Mouse (Mus musculus) limb, embryonic 13.5 days (tissue): ENCODE results near the gene Scamp4. TPM values are rescaled to one million over a fixed set of nuclear protein-coding genes. Genes with fewer than 3 reads are reported as not detected.

ENCODE experiments used
- ATAC-seq: fragments of 200-750 bp; cut with Nextera tagmentation; 2 replicates; pipeline ENCODE4 v1.8.0; 2017; ENCODE audit warnings: low read depth, moderate number of reproducible peaks, moderate TSS enrichment; ENCODE audit not compliant: low FRiP score
- H3K27ac ChIP-seq: fragments of 300-500 bp; sonication (generic); 2 replicates; pipeline ENCODE4 v1.5.1; 2015; ENCODE audit warnings: inconsistent platforms, mild to moderate bottlenecking, moderate library complexity
- H3K27me3 ChIP-seq: fragments of 300-500 bp; sonication (generic); 2 replicates; pipeline ENCODE4 v1.6.1; 2015; ENCODE audit warnings: mild to moderate bottlenecking, inconsistent platforms
- H3K36me3 ChIP-seq: fragments of 300-500 bp; sonication (generic); 2 replicates; pipeline ENCODE4 v1.6.1; 2015; ENCODE audit warnings: inconsistent platforms, mild to moderate bottlenecking, moderate library complexity
- H3K4me1 ChIP-seq: fragments of 300-500 bp; sonication (generic); 2 replicates; pipeline ENCODE4 v1.6.1; 2015; ENCODE audit warnings: inconsistent platforms
- H3K4me2 ChIP-seq: fragments of 300-500 bp; sonication (generic); replicated peaks from 2 replicates; pipeline ENCODE4 v1.6.1; 2015; ENCODE audit warnings: inconsistent platforms, mild to moderate bottlenecking, moderate library complexity
- H3K4me3 ChIP-seq: fragments of 300-500 bp; sonication (generic); 2 replicates; pipeline ENCODE4 v1.5.1; 2015; ENCODE audit warnings: moderate library complexity, mild to moderate bottlenecking, inconsistent platforms
- H3K9ac ChIP-seq: fragments of 300-500 bp; sonication (generic); 2 replicates; pipeline ENCODE4 v1.6.1; 2015; ENCODE audit warnings: mild to moderate bottlenecking, inconsistent platforms
- H3K9me3 ChIP-seq: fragments of 300-500 bp; sonication (generic); 2 replicates; pipeline ENCODE4 v1.6.1; 2016; ENCODE audit warnings: inconsistent platforms
- WGBS: fragments of 180-500 bp; shearing (Covaris S2); methylation state at CpG from one replicate; pipeline ENCODE4 v1.1.7; 2015; 5-methylcytosine and 5-hydroxymethylcytosine counted together
- microRNA-seq: library from miRNA; unstranded; fragments of <30 nt; microRNA quantifications from one replicate; pipeline ENCODE4, GENCODE M21; 2016
- polyA plus RNA-seq: library from polyadenylated mRNA; unstranded; fragments of >200 nt; fragmentation: Nextera tagmentation; extraction: Ambion mirVana; gene quantifications from 2 replicates; pipeline ENCODE4 v1.2.1, GENCODE M21; 2015

Scamp4 gene
- polyA plus RNA-seq, 1 experiment from 2014 or later: 92.0 TPM

GRCm38 (mm10) chr10:80659213-80659612, 56.5 kb downstream of the Scamp4 start:
- 16% methylated on average over 10 of the region's 10 CpGs for WGBS
- H3K9me3 ChIP-seq: no peaks in the 10 kb centered on the region
- no peak overlapping the region for H3K4me3 ChIP-seq
- H3K27me3 ChIP-seq: no peaks in the 10 kb centered on the region
- no peaks in the 10 kb centered on the region for H3K36me3 ChIP-seq
- no peak for ATAC-seq
- no peak overlapping the region; the same call in 1 of the 2 replicates for H3K27ac ChIP-seq
- H3K4me1 ChIP-seq: peaks cover 38% of the 10 kb centered on the region
- peak overlapping the region; percentile 38 for H3K4me2 ChIP-seq
- H3K9ac ChIP-seq: no peak overlapping the region

- peaks cover 8% of the 10 kb centered on the region for H3K36me3 ChIP-seq
- H3K4me2 ChIP-seq: no peak overlapping the region
- H3K9me3 ChIP-seq: no peaks in the 10 kb centered on the region
- no peaks in the 10 kb centered on the region for H3K27me3 ChIP-seq
- H3K4me1 ChIP-seq: peaks cover 42% of the 10 kb centered on the region
- no peak for ATAC-seq
- no peak overlapping the region for H3K27ac ChIP-seq
- H3K4me3 ChIP-seq: no peak overlapping the region
- WGBS: 37% methylated on average over 5 of the region's 5 CpGs
- no peak overlapping the region for H3K9ac ChIP-seq
These were observed 58.5 kb downstream of the Scamp4 start for GRCm38 (mm10) chr10:80661149-80661548.

GRCm38 (mm10) chr10:80663485-80664196, 61.0 kb downstream of the Scamp4 start:
- Histone ChIP-seq H3K4me3 (no peak overlapping the region), H3K27ac (peak overlapping the region; percentile 79; the same call in 1 of the 2 replicates), H3K4me2 (no peak overlapping the region), H3K9ac (no peak overlapping the region), H3K9me3 (no peaks in the 10 kb centered on the region), H3K4me1 (peaks cover 33% of the 10 kb centered on the region), H3K36me3 (peaks cover 33% of the 10 kb centered on the region), H3K27me3 (no peaks in the 10 kb centered on the region)
- 22% methylated on average over 5 of the region's 5 CpGs for WGBS
- ATAC-seq: no peak

GRCm38 (mm10) chr10:80664197-80665015, 61.7 kb downstream of the Scamp4 start:
- Histone ChIP-seq H3K27me3 (no peaks in the 10 kb centered on the region), H3K27ac (peak overlapping the region; percentile 79), H3K9me3 (no peaks in the 10 kb centered on the region), H3K4me3 (no peak overlapping the region), H3K36me3 (peaks cover 40% of the 10 kb centered on the region), H3K4me1 (peaks cover 33% of the 10 kb centered on the region), H3K4me2 (peak overlapping the region; percentile 46), H3K9ac (peak overlapping the region; percentile 26; the same call in 1 of the 2 replicates)
- peak; percentile 48; the same call in 1 of the 2 replicates for ATAC-seq
- 27% methylated on average over 16 of the region's 16 CpGs for WGBS

- Histone ChIP-seq H3K27ac (peak overlapping the region; percentile 79), H3K4me2 (peak overlapping the region; percentile 46), H3K36me3 (peaks cover 46% of the 10 kb centered on the region), H3K4me3 (no peak overlapping the region), H3K4me1 (peaks cover 33% of the 10 kb centered on the region), H3K9ac (peak overlapping the region; percentile 26), H3K27me3 (no peaks in the 10 kb centered on the region), H3K9me3 (no peaks in the 10 kb centered on the region)
- 18% methylated on average over 10 of the region's 10 CpGs for WGBS
- ATAC-seq: 0 out of 2 replicates have a peak, but pooled peaks have one; percentile 13
These were observed 62.3 kb downstream of the Scamp4 start for GRCm38 (mm10) chr10:80665016-80665380.

Small RNA genes lying within 50 kb of the gene (microRNA-seq; reads per million reads assigned to microRNA genes)
- gene Mir6912: not detected

Other genes starting within 250 kb of the Scamp4 start
- gene Plk5, start 246.4 kb upstream of the Scamp4 start, polyA plus RNA-seq: 1.2 and 2.2 TPM in 2 replicates
- 9.2 and 9.5 TPM in 2 replicates for gene Mex3d, start 215.2 kb upstream of the Scamp4 start, polyA plus RNA-seq
- gene Mbd3, start 203.3 kb upstream of the Scamp4 start, polyA plus RNA-seq: 276 and 288 TPM in 2 replicates
- 443 and 459 TPM in 2 replicates for gene Uqcr11, start 196.0 kb upstream of the Scamp4 start, polyA plus RNA-seq
- gene Tcf3, start 169.2 kb upstream of the Scamp4 start, polyA plus RNA-seq: 153 and 157 TPM in 2 replicates
- not detected in 2 replicates for gene Onecut3, start 108.0 kb upstream of the Scamp4 start, polyA plus RNA-seq
- 0.29 and 0.33 TPM in 2 replicates for gene Atp8b3, start 63.7 kb upstream of the Scamp4 start, polyA plus RNA-seq
- 28.3 and 28.7 TPM in 2 replicates for gene Rexo1, start 41.3 kb upstream of the Scamp4 start, polyA plus RNA-seq
- gene Klf16, start 25.6 kb upstream of the Scamp4 start, polyA plus RNA-seq: 9.3 and 10.0 TPM in 2 replicates
- gene Abhd17a, start 12.5 kb upstream of the Scamp4 start, polyA plus RNA-seq: 80.9 and 83.0 TPM in 2 replicates
- gene Adat3, start within 50 bp of the Scamp4 start, polyA plus RNA-seq: 7.6 and 8.8 TPM in 2 replicates
- gene Gm49322, start 3.1 kb downstream of the Scamp4 start, polyA plus RNA-seq: 3.7 and 5.6 TPM in 2 replicates
- gene Csnk1g2, start 20.0 kb downstream of the Scamp4 start, polyA plus RNA-seq: 148 and 159 TPM in 2 replicates
- gene Btbd2, start 54.2 kb downstream of the Scamp4 start, polyA plus RNA-seq: 77.8 and 83.5 TPM in 2 replicates
- 86.1 and 87.8 TPM in 2 replicates for gene Mknk2, start 75.2 kb downstream of the Scamp4 start, polyA plus RNA-seq
- 55.3 and 55.7 TPM in 2 replicates for gene Mob3a, start 99.1 kb downstream of the Scamp4 start, polyA plus RNA-seq
- 24.2 and 25.6 TPM in 2 replicates for gene Izumo4, start 99.3 kb downstream of the Scamp4 start, polyA plus RNA-seq
- 74.5 and 80.0 TPM in 2 replicates for gene Ap3d1, start 139.4 kb downstream of the Scamp4 start, polyA plus RNA-seq
- gene Dot1l, start 152.3 kb downstream of the Scamp4 start, polyA plus RNA-seq: 19.2 and 20.2 TPM in 2 replicates
- 73.0 and 77.4 TPM in 2 replicates for gene Sf3a2, start 195.3 kb downstream of the Scamp4 start, polyA plus RNA-seq
- 127 and 128 TPM in 2 replicates for gene Plekhj1, start 195.8 kb downstream of the Scamp4 start, polyA plus RNA-seq
- not detected in 2 replicates for gene Amh, start 202.4 kb downstream of the Scamp4 start, polyA plus RNA-seq
- gene Jsrp1, start 210.6 kb downstream of the Scamp4 start, polyA plus RNA-seq: 4.5 and 5.2 TPM in 2 replicates
- gene Oaz1, start 223.8 kb downstream of the Scamp4 start, polyA plus RNA-seq: 1,885 and 1,910 TPM in 2 replicates
- 0.92 and 1.3 TPM in 2 replicates for gene Lingo3, start 241.2 kb downstream of the Scamp4 start, polyA plus RNA-seq